Mouse (Mus musculus) frontal cortex, adult (tissue): ENCODE data around the gene Zfp426.

Source experiments
- ATAC-seq: cut with Nextera tagmentation; 2 replicates; pipeline ENCODE4 v1.9.2; 2017; ENCODE audit warnings: mild to moderate bottlenecking, moderate library complexity, mixed read lengths; ENCODE audit not compliant: low TSS enrichment

The Zfp426 gene

GRCm38 (mm10) chr9:20459377-20460317 lies 32.9 kb downstream of the Zfp426 start, which contains the start of gene Zfp26:
Gene Zfp26 (minus strand): TSS chr9:20460162.
- ATAC-seq = peak; percentile 97

- ATAC-seq = no peak
Observed at GRCm38 (mm10) chr9:20453647-20454046, 38.9 kb downstream of the Zfp426 start.

- ATAC-seq = no peak
Observed at GRCm38 (mm10) chr9:20451493-20451892, 41.1 kb downstream of the Zfp426 start.

GRCm38 (mm10) chr9:20443183-20443783 lies 49.3 kb downstream of the Zfp426 start:
- no peak for ATAC-seq

- no peak for ATAC-seq
Observed at GRCm38 (mm10) chr9:20430004-20430403, 62.5 kb downstream of the Zfp426 start.
